Mouse (Mus musculus) skeletal muscle tissue, adult 2 months (tissue): ENCODE measurements around the gene Tgfbr1.
"Not testable (repeated sequence)": the region's sequence is repeated elsewhere in the genome, so short reads cannot be mapped to it uniquely, and the experiment has no call there.

ENCODE experiments used
- DNase-seq: peaks from one replicate; pipeline ENCODE4 v3.0.0-alpha.2; 2012; ENCODE audit warnings: low read depth, low spot score

Gene Tgfbr1

DNA sequence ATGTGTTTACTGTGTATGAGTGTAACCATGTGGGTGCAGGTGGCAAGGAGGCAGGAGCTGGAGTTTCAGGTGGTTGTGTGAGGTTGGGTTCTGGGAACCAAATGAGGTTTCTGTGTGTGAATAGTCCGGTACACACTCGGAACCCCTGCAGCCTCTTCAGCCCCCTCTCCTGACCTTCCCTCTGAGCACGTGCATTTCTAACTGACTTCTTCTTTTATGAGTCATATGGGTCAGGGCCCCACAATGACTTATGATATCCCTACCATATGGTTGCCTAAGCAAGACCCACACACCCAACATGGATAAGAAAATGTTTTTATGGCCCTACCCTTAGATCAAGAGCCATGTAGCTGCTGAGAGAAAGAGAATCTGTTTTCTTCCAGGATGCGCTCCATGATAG is 6.0 kb upstream of the Tgfbr1 start:
- DNase-seq, result no peak

DNA sequence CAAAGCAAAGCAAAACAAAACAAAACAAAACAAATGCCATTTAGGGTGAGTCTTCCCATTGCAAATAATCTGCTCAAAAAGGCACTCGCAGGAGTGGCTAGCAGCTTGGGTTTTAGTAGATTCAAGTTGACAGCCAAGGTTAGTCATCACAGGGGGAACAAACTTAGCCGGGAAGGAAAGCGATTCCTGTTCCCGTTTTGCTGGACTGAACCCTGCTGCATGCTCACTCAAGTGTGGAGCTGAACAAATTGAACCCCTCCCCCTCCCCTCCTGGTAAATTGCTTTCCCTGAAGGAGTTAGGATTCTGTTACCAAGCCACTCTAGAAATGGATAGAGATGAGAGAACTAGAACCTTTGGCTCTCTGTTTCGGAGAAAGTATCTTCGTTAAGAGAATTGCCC is 3.3 kb upstream of the Tgfbr1 start:
- no peak for DNase-seq

DNA sequence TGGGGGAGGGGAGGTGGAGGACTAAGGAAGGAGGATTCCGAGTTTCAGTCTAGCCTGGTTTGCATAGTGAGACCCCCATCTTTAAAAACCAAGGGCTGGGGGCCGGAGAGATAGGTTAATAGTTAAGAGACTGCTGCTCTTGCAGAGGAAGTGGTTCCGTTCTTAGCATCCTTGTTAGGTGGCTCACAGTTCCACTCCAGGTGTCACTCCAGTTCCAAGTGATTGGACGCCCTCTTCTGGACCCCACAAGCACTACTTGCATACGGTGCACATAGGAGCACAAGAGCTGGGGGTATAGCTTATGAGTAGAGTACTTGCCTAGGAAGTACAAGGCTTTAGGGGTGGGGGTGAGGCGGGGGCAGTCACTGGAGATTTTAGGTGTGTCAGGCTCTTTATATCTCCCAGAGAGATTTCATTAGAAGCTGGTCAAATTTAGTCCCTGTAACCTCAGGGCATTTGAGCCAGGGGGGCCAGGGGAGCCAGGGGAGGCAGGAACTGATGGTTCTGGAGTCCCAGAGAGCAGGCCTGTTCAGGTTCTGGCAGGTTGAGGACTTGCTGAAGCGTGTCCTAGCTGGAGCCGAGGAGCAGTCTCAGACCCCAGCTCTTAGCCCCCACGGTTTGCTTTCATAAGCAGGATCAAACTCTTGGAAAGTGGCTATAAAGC is 1.5 kb upstream of the Tgfbr1 start:
- DNase-seq, result peak; percentile 56

DNA sequence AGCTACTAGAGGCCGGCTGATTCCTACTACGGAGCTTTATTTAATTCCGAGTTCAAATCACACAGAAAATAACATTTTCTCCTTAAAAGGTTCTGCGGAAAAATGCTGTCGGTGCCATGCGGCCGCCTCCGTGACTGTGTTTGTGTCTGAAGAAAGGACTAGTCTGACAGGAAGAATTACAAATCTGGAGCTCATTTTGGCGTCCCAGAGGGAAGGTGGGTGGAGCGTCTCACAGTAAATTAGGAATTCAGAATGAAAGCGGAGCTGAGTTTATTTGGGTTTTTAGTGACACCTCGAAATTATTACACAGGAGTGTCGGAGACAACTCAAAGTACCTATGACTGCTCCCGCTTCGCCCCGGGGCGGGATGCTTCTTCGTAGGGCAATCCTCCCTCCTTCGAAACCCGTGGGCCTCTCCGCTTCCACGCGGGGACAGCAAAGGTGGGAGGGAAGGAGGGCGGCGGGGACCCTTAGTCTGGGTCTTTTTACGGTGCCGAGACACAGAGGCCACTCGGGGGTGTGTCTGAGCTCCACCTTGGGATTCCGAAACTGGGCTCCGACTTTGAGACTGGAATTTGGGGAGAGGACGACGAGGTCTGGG is 861 bp upstream of the Tgfbr1 start:
- DNase-seq, result peak; percentile 38

DNA sequence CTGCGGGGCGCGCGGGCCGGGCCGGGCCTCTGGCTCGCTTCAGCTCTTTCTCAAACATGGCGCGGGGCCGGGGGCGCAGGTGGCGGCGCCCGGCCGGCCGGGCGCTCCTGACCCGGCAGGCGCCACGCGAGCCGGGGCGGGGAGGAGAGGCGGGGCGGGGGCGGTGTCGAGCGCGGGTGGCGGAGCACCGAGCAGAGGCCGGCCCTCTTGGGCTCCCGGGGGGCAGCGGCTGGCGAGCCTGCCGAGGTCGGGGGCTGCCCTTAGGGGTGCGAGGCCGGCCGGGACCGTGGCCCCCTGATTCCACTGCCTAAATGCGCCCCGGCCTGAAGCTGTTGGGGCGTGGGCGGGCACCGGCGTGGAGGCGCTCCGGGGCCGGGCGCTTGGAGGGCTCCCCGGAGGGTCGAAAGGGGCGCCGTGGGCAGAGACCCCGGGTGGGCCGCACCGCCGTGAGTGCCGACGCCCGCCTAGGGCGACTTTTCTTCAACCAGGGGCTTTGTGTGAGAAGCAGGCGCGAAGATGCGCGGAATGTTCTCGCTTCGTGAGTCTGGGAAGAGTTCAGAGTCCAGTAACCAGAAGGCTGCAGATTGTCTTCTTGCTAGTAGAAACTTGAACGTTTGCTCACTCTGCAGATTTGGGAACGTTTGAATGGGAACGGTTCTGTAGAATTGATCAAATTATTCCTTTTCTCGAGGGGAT is 542 bp downstream of the Tgfbr1 start:
- DNase-seq, result no peak

DNA sequence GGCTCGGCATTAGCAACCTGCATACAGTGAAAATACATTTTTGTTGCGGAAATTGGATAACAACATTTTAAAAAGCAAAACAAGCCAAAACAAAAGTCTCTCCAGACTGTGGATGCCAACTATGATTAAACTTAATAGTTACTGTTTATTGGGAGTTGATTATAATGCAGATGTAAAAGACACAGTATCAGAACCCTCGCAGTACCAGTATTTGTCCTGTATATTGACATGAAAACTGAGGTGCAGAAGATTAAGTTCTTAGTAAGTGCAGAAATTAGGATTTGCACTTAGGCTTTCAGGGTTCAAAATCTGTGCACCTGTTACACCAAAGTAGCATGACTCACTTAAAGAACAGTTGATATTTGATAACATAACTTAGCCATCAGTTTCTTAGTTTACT is 1.3 kb downstream of the Tgfbr1 start:
- DNase-seq, result no peak

DNA sequence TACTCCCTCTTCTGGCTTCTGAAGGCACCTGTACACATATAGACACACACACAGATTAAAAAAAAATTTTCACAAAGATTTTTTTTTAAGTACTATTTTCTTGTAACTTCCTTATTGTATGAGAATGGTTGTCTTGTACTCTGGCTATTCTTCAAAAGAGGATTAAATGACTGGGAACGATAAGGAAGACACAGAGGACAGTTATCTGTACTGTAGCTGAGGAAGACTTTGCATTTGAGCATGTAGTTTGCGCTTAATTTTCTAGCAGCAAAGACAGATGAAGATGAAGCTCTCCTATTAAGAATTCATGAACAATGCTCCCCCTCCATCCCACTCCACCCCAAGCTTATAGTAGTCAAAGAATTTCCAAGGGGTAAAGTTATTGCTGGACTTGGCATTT is 9.6 kb downstream of the Tgfbr1 start:
- no peak for DNase-seq

DNA sequence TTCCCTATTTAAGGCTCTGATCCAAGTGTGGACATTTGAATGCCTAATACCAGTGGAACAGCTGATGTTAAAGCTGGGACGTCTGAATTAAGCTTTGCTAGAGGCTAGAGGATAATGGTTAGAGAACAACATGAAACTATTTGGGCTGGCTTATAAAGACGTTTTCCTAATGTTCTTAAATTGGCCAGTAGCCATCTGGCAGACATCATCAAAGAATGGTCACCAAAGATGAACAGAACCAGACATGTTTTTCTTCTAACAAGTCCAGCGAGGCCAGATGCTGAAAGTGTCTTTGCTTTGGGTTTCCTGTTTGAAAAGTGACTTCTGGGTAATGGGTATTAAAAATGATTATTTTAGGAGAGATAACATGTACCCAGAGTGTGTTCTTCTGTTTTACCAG is 10.1 kb downstream of the Tgfbr1 start:
- peak; percentile 47 for DNase-seq

DNA sequence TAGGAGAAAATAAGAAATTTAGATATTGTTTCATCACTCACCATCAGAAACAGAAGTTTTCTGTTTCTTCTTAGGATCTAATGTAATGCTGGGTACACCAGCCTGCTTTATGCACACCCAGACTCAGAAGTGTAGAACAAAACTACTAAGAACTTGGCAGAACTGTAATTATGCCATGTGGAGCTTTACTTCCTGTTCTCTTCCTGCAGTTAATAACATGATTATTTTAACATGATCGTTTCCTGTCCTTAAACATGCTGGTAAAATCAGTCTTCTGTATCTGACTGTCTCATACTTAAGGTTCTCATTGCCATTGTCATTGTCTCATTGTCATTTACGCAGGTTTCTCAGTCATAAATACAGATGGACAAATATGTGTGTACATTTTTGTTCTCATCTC is 15.7 kb downstream of the Tgfbr1 start:
- DNase-seq, result no peak

DNA sequence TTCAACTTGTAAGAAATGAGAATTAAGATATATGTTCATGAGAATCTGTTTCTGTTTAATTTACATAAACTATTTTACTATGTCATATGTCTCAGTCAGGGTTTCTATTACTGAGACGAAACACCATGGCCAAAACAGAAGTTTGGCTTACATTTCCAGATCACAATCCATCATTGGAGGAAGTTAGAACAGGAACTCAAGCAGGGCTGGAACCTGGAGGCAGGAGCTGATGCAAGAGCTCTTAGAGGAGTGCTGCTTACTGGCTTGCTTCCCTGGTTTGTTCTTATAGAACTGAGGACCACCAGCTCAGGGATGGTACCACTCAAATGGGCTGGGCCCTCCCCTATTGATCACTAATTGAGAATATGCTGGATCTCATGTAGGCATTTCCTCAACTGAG is 25.7 kb downstream of the Tgfbr1 start:
- DNase-seq, result no peak

DNA sequence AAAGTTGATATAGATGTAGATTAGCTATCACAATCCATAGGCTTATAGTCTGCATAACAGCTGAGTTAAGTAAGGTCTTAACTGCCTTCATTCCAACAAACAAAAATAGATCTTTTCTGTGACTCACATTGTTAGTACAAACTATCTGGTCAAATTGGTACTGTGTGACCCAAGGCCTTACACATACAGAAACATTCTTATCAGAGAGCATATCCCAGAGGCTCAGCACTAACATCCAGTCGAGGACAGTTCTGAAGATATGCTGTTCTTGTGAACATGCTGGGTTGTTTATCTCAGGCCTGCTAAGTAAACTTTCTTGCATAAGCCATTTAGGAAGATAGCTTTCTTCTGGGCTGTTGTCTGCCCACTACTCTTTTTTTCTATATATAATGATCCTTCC is 29.4 kb downstream of the Tgfbr1 start:
- no peak for DNase-seq

DNA sequence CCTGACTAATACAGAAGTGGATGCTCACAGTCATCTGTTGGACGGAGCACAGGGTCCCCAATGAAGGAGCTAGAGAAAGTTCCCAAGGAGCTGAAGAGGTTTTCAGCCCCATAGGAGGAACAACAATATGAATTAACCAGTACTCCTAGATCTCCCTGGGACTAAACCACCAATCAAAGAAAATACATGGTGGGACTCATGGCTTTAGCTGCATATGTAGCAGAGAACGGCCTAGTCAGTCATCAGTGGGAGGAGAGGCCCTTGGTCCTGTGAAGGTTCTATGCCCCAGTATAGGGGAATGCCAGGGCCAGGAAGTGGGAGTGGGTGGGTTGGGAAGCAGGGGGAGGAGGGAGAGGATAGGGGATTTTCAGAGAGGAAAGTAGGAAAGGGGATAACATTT is 38.9 kb downstream of the Tgfbr1 start:
- DNase-seq, result not testable (repeated sequence)

DNA sequence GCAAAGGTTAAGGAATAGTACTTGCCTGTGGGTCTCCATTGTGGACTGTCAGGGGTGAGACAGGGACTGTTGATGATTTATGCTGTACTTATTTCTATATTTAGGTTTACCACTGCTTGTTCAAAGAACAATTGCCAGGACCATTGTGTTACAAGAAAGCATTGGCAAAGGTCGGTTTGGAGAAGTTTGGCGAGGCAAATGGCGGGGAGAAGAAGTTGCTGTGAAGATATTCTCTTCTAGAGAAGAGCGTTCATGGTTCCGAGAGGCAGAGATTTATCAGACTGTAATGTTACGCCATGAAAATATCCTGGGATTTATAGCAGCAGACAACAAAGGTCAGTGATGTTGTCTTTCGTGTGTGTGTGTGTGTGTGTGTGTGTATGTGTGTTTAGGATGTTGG is 43.2 kb downstream of the Tgfbr1 start:
- DNase-seq, result no peak

DNA sequence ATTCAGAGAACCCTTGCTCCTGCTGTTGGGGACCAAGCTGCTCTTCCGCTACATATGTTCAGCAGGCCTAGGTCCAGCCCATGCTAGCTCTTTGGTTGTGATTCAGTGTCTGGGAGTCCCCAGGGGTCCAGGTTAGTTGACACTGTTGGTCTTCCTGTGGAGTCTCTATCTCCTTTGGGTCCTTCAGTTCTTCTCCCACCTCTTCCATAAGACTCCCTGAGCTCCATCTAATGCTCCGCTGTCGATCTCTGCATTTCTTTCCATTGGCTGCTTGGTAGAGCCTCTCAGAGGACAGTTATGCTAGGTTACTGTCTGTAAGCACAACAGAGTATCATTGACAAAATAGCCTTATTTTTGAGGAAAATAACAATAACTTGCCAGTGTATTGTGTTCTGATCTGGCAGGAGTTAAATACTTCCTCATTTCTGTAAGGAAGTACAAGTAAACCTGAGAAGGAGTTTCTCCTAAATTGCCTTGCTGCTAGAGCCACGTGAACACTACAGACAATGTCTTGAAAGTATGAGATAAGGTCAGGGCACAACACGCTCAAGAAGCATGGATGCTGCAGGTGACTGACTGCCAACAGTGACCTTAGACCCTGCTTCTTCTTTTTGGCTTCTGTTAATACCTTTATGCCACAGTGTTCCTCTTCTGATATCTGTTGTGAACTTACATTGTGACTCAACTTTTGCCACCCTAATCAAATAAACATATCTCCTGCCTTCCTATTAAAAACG is 45.1 kb downstream of the Tgfbr1 start:
- no peak for DNase-seq

DNA sequence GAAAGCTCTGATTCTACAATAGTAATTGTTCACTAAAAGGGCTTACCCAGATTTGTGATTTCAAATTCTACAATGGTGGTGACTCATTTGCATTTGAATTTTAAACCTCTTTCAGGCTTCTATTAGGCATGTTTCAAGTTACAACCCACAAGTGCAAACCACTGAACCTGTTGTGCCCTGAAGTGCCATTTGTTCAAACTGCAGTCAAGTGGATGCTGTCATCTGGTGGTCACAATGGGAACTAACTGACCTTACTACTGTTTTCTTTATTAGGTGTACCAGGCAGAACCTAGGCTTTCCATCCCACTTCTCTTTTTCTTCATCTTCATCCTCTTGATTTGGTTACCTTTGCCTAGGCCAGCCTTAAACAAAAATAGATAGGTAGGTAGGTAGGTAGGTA is 46.8 kb downstream of the Tgfbr1 start:
- peak; percentile 36 for DNase-seq

DNA sequence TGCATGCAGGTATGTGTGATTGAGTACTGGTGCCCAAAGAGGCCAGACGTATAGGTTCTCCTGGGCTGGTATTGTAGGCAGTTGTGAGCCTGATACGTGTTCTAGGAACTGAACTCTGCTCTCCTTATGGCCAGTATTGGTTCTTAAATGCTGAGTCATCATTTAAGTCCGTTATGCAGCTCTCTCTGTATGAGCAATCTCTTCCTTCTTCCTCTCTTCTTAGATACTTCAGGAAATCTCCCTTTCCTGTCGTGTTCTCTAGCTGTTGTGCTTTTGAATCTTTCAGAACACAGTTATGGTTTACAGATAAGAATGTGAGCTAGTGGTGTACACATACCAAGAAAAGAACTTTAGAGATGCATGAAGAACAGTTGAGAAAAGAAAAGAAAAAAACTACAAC is 47.3 kb downstream of the Tgfbr1 start:
- no peak for DNase-seq

DNA sequence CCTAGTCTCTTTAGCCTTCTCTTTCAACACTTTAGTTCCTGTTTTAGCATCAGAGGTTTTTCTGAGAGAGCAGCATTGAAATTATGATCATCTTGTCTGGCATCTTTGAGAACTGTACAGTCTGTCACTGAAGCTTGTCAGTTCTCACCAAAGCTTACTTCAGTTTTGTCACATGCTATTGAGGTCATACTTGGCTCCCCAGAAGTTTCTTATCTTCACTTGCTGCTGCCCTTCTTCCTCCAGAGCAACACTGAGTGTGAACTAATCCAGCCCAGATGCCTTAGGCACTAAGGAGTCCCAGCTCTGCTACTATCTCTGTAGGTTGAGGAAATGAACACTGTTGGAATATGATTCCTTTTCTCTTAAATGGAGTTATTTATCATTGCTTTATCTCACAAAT is 49.2 kb downstream of the Tgfbr1 start:
- peak; percentile 27 for DNase-seq

DNA sequence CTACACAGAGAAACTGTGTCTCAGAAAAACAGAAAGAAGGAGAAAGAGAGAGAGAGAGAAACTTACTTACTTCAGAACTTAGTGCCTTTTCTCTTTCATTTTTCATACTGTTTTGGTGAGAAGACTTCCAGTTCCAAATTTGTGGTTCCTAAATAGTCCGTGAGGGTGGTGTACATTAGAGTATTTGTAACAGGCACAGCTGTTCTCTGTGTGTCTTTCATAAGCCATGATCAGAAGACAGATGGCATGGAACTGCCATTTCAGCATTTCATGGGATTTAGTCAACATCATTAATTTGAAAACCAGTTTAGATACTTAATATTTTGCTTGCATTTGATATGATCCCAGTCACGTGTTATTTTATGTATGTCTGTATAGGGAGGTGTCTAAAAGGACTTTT is 51.5 kb downstream of the Tgfbr1 start:
- no peak for DNase-seq

DNA sequence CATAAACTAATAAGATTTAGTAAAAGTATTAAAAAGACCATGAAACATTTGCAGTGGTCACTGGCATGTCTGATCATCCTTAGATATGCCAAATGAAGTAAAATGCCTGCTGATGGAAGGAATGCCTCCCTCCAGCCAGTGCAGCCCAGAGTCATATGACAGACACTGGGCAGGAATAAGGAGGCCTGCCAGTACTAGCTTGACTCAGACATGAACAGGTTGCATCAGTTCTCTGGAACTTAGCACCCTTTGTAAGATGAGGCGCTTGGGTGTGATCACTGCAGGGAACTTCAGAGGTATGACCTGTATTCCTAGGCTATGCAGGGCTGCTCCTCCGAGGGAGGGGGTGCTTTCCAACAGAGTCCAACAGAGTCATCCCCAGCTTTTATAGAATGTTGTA is 54.1 kb downstream of the Tgfbr1 start:
- DNase-seq, result peak; percentile 86

DNA sequence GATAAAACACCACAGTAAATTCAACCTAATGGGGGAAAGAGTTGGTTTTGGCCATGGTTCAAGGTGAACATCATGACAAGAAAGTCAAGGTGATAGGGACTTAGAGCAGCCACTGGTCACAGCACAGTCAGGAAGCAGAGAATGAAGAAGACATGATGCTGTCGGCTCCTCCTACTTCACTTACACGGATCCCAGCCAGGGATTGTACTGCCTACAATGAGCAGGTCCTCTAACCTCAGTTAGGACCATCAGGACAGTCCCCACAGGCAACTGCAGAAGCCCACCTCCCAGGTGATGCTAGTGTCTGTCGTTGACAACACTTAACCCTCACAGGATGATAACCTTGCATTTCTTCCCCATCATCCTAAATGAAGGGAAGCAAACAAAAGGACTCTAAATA is 64.8 kb downstream of the Tgfbr1 start:
- DNase-seq, result no peak

DNA sequence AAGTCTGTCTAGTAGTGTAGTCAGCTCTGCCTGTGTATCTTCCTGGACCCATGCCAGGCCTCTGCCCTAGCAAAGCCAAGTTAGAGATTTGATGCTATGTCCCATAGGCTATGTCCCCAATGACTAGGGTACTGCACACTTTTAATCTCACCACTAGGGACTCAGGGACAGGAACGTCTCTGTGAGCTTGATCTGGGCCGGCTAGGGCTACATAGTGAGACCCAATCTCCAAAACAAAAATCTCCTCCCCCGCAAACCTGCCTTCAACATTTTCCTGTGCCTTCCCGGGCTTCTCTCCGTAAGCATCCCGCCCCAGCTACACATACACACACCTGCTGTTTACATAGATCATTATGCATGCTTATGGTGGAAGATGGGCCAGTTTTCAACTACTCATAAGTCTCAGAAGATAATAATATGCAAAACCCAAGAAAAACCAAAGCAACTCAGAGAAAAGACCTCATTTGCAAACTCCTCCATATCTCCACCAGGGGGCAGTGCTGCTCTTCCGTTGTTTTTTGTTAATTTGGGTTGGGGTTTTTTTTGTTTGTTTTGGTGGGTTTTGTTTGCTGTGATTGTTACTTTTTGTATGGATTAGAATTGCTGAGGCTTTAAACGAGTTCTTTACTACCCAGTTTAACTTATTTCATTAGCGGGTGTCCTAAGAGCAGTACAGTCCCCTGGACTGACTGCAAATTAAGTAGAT is 66.4 kb downstream of the Tgfbr1 start:
- DNase-seq, result no peak

DNA sequence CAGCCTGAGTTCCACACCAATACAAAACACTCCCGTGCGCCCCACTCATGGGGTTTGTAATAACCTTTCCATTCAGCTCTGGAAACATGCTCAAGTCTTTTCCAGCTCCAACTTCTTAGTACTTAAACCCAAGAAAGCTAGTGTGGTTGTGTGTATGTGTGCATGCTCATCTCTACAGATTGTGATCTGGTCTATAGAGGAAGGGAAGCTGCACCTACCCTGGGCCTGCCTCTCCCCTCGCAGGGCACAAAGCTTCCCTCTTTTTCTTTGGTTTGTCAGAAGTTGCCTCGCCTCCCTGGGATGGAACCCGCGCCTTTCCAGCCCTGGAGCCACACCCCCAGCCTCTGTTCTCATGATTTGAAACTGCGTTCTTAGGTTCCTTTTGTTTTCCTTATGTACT is 67.2 kb downstream of the Tgfbr1 start:
- no peak for DNase-seq
